Comparison of ENCODE assay signal across 11 mouse cellular contexts in the genomic region with DNA sequence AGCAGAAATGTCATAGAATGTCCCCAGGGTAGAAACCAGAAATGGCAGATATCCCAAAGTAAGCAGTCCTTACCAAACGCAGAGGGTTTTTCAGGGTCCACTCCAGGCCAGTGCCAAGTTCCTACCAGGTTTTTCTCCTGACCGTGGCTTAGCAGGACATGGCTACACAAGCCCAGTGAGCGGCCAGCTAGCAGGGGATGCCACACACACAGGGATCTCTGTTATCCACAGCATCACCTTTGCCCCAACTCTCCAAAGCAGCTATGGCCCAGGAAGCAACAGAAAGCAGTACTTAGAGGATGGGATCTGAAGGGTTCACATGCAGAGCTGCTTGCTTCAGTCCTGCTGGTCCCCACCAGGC.
DNase-seq lines count a peak whose midpoint lies in the region; ATAC-seq and TF ChIP-seq lines count a peak whose summit lies in the region.
"Had no signal": no experiment of that assay in that cellular context is flagged by ENCODE, and none has a peak within 500 bp of the region (broad histone marks: within the 10 kb centered on the region; RNA-seq: fewer than 3 reads in every experiment).

No protein-coding gene starts in this region.

- no peak overlapping the region for H3K9ac ChIP-seq in forebrain, postnatal 0 days
- no peak overlapping the region for H3K9ac ChIP-seq in kidney, postnatal 0 days (ENCODE audit: low read depth, low read length)

- peaks cover 74% of the 10 kb centered on the region for H3K36me3 ChIP-seq in forebrain, embryonic 10.5 days (replicated peaks)
- H3K36me3 ChIP-seq in forebrain, postnatal 0 days (ENCODE audit: insufficient read depth), result peaks cover 28% of the 10 kb centered on the region; the same call in 1 of the 2 replicates
- H3K36me3 ChIP-seq in kidney, postnatal 0 days (ENCODE audit: insufficient read depth, low read length), result peaks cover 38% of the 10 kb centered on the region
- peaks cover 38% of the 10 kb centered on the region for H3K36me3 ChIP-seq in small intestine, adult 2 months (ENCODE audit: control insufficient read depth, insufficient read depth, low read length)

- peak overlapping the region; percentile 27; the same call in 1 of the 2 replicates for H3K27ac ChIP-seq in forebrain, embryonic 10.5 days
- H3K27ac ChIP-seq in forebrain, postnatal 0 days (ENCODE audit: low read depth, low read length), result no peak overlapping the region
- H3K27ac ChIP-seq in kidney, postnatal 0 days, result peak overlapping the region; percentile 74
- peak overlapping the region; percentile 47 for H3K27ac ChIP-seq in embryonic fibroblast, embryonic 13.5 days (ENCODE audit: insufficient read depth, low read length)
- H3K27ac ChIP-seq in small intestine, adult 2 months (ENCODE audit: insufficient read depth, low read depth, low read length), result peak overlapping the region; percentile 14; the same call in 1 of the 2 replicates

- peaks cover 37% of the 10 kb centered on the region for H3K4me1 ChIP-seq in forebrain, embryonic 10.5 days
- no peaks in the 10 kb centered on the region for H3K4me1 ChIP-seq in forebrain, postnatal 0 days (ENCODE audit: insufficient read depth)
- peaks cover 26% of the 10 kb centered on the region; the same call in 1 of the 2 replicates for H3K4me1 ChIP-seq in kidney, postnatal 0 days (replicated peaks; ENCODE audit: insufficient read depth, low read length)
- peaks cover 6% of the 10 kb centered on the region; the same call in 1 of the 2 replicates for H3K4me1 ChIP-seq in embryonic fibroblast, embryonic 13.5 days (ENCODE audit: control insufficient read depth, insufficient read depth, low read length)
- H3K4me1 ChIP-seq in small intestine, adult 2 months (ENCODE audit: control insufficient read depth, insufficient read depth, insufficient read length, low read length), result peaks cover 26% of the 10 kb centered on the region

- no peak for ATAC-seq in forebrain, postnatal 0 days
- ATAC-seq in kidney, postnatal 0 days (replicated peaks; ENCODE audit: low FRiP score, low read depth), result no peak

- no peak for DNase-seq in forebrain, embryonic 10.5 days (ENCODE audit: extremely low spot score, low spot score)
- DNase-seq in forebrain, postnatal 0 days, result no peak
- DNase-seq in kidney, postnatal 0 days (ENCODE audit: low spot score), result no peak
- no peak for DNase-seq in kidney, postnatal 14 days
- no peak for DNase-seq in adipocyte (ENCODE audit: low spot score)
- DNase-seq in spleen, adult 12 weeks (ENCODE audit: low spot score), result no peak
- DNase-seq: liver; retina, postnatal 1 day had no signal

- 65% methylated on average over 3 of the region's 3 CpGs for WGBS in forebrain, embryonic 10.5 days
- WGBS in forebrain, postnatal 0 days, result 57% methylated on average over 3 of the region's 3 CpGs
- WGBS in kidney, postnatal 0 days, result 40% methylated on average over 3 of the region's 3 CpGs
- WGBS in small intestine, adult 2 months, result 64% methylated on average over 3 of the region's 3 CpGs

- H3K4me2 ChIP-seq in forebrain, postnatal 0 days (ENCODE audit: low read depth), result no peak overlapping the region
- H3K4me2 ChIP-seq in kidney, postnatal 0 days (ENCODE audit: low read length), result no peak overlapping the region

- no peak overlapping the region for H3K4me3 ChIP-seq in forebrain, embryonic 10.5 days
- no peak overlapping the region for H3K4me3 ChIP-seq in forebrain, postnatal 0 days (ENCODE audit: low read depth, low read length)
- no peak overlapping the region for H3K4me3 ChIP-seq in kidney, postnatal 0 days (replicated peaks; ENCODE audit: low read depth, low read length)
- no peak overlapping the region for H3K4me3 ChIP-seq in embryonic fibroblast, embryonic 13.5 days (ENCODE audit: insufficient read depth, low read length)
- H3K4me3 ChIP-seq in small intestine, adult 2 months (ENCODE audit: low read depth, low read length), result no peak overlapping the region

- TF ChIP-seq POLR2A in embryonic fibroblast, embryonic 13.5 days (IDR thresholded peaks at IDR 0.05; ENCODE audit: low read depth, low read length), result no peak
- TF ChIP-seq POLR2A in small intestine, adult 2 months (IDR thresholded peaks at IDR 0.05; ENCODE audit: low read depth, low read length), result no peak

- no peak for TF ChIP-seq CTCF in forebrain, postnatal 0 days (IDR thresholded peaks at IDR 0.05; ENCODE audit: low read depth)
- TF ChIP-seq CTCF in kidney, postnatal 0 days (IDR thresholded peaks at IDR 0.05; ENCODE audit: low read depth), result no peak
- TF ChIP-seq CTCF in embryonic fibroblast, embryonic 13.5 days (IDR thresholded peaks at IDR 0.05; ENCODE audit: borderline replicate concordance, insufficient read depth, low read length), result no peak
- no peak for TF ChIP-seq CTCF in small intestine, adult 2 months (IDR thresholded peaks at IDR 0.05; ENCODE audit: extremely low read depth, insufficient read length, insufficient replicate concordance, low read depth, low read length)

- H3K9me3 ChIP-seq in forebrain, embryonic 10.5 days, result no peaks in the 10 kb centered on the region
- no peaks in the 10 kb centered on the region for H3K9me3 ChIP-seq in forebrain, postnatal 0 days (ENCODE audit: low read length)
- no peaks in the 10 kb centered on the region for H3K9me3 ChIP-seq in kidney, postnatal 0 days (replicated peaks; ENCODE audit: low read length)

- H3K27me3 ChIP-seq in forebrain, embryonic 10.5 days (ENCODE audit: poor library complexity, severe bottlenecking), result no peaks in the 10 kb centered on the region
- H3K27me3 ChIP-seq in forebrain, postnatal 0 days (ENCODE audit: insufficient read depth, low read length), result no peaks in the 10 kb centered on the region
- H3K27me3 ChIP-seq in kidney, postnatal 0 days (ENCODE audit: insufficient read depth, low read length), result no peaks in the 10 kb centered on the region
- no peaks in the 10 kb centered on the region for H3K27me3 ChIP-seq in small intestine, adult 2 months (ENCODE audit: control insufficient read depth, insufficient read depth, low read length)
- H3K27me3 ChIP-seq: CH12.LX had no signal
